Mouse (Mus musculus): ENCODE data around the gene Ppp4r1. TPM values are rescaled to one million over a fixed set of nuclear protein-coding genes. Genes with fewer than 3 reads are reported as not detected.

Gene Ppp4r1
- polyA plus RNA-seq, 1 experiment from 2014 or later: 41.5 TPM

- no peak for ATAC-seq (ENCODE audit: insufficient number of reproducible peaks, insufficient read depth, low FRiP score, low read depth)
- Histone ChIP-seq H3K9ac (replicated peaks; ENCODE audit: low read depth, low read length) (no peak overlapping the region), H3K4me1 (ENCODE audit: control insufficient read depth, insufficient read depth, low read length) (no peaks in the 10 kb centered on the region), H3K4me2 (replicated peaks; ENCODE audit: low read depth, low read length) (no peak overlapping the region), H3K4me3 (ENCODE audit: low read depth, low read length) (no peak overlapping the region), H3K36me3 (ENCODE audit: control insufficient read depth, insufficient read depth, low read length) (peaks cover 29% of the 10 kb centered on the region), H3K9me3 (ENCODE audit: control insufficient read depth, low read depth, low read length) (no peaks in the 10 kb centered on the region), H3K27me3 (ENCODE audit: control insufficient read depth, insufficient read depth, low read length) (no peaks in the 10 kb centered on the region), H3K27ac (ENCODE audit: low read length) (no peak overlapping the region)
- 78% methylated on average over 11 of the region's 11 CpGs for WGBS
These were observed 65.5 kb downstream of the Ppp4r1 start for GRCm38 (mm10) chr17:65847694-65848449.

GRCm38 (mm10) chr17:65850487-65850886, 68.1 kb downstream of the Ppp4r1 start:
- Histone ChIP-seq H3K27ac (ENCODE audit: low read length) (no peak overlapping the region), H3K36me3 (ENCODE audit: control insufficient read depth, insufficient read depth, low read length) (peaks cover 29% of the 10 kb centered on the region), H3K9ac (replicated peaks; ENCODE audit: low read depth, low read length) (no peak overlapping the region), H3K4me3 (ENCODE audit: low read depth, low read length) (no peak overlapping the region), H3K27me3 (ENCODE audit: control insufficient read depth, insufficient read depth, low read length) (no peaks in the 10 kb centered on the region), H3K4me2 (replicated peaks; ENCODE audit: low read depth, low read length) (no peak overlapping the region), H3K9me3 (ENCODE audit: control insufficient read depth, low read depth, low read length) (no peaks in the 10 kb centered on the region), H3K4me1 (ENCODE audit: control insufficient read depth, insufficient read depth, low read length) (no peaks in the 10 kb centered on the region)
- ATAC-seq (ENCODE audit: insufficient number of reproducible peaks, insufficient read depth, low FRiP score, low read depth): no peak
- 92% methylated on average over 17 of the region's 17 CpGs for WGBS

DNA sequence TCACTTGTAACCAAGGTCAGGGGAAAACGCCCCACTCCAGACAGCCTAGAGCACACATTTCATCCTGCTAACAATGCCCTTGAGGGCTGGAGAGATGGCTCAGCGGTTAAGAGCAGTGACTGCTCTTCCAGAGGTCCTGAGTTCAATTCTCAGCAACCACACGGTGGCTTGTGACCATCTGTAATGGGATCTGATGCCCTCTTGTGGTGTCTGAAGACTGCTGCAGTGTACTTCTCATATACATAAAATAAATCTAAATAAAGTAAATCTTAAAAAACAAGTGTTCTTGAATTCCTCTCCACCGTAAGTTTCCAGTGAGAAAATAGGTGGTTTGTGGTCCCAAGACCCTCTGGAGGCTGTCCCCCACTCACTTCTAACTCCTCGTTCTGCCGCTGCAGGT, 69.4 kb downstream of the Ppp4r1 start:
- H3K9me3 ChIP-seq (ENCODE audit: control insufficient read depth, low read depth, low read length): no peaks in the 10 kb centered on the region
- 88% methylated on average over 6 of the region's 6 CpGs for WGBS
- H3K27me3 ChIP-seq (ENCODE audit: control insufficient read depth, insufficient read depth, low read length): no peaks in the 10 kb centered on the region
- no peak overlapping the region for H3K9ac ChIP-seq (replicated peaks; ENCODE audit: low read depth, low read length)
- H3K27ac ChIP-seq (ENCODE audit: low read length): no peak overlapping the region
- H3K4me2 ChIP-seq (replicated peaks; ENCODE audit: low read depth, low read length): no peak overlapping the region
- H3K36me3 ChIP-seq (ENCODE audit: control insufficient read depth, insufficient read depth, low read length): peaks cover 33% of the 10 kb centered on the region
- no peak for ATAC-seq (ENCODE audit: insufficient number of reproducible peaks, insufficient read depth, low FRiP score, low read depth)
- no peak overlapping the region for H3K4me3 ChIP-seq (ENCODE audit: low read depth, low read length)
- H3K4me1 ChIP-seq (ENCODE audit: control insufficient read depth, insufficient read depth, low read length): no peaks in the 10 kb centered on the region

DNA sequence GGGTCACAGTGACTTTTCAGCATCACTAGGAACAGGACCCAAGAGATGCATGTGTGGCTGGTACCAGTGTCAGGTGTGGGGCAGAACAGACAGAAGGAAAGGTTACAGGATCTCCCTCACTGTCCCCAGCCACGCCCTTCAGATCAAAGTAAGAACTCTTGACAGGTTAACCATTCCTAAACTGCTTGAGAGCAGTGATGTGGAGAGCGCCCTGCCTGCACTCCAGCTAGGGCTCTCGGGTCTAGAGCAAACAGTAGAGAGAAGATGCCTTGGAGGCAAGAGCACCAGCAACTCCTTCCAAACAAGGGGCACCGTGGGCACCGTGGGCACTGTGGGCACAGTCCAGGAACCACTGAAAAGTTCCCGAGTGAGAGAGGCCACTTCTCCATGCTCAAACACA, 71.0 kb downstream of the Ppp4r1 start:
- ATAC-seq (ENCODE audit: insufficient number of reproducible peaks, insufficient read depth, low FRiP score, low read depth): no peak
- no peak overlapping the region for H3K27ac ChIP-seq (ENCODE audit: low read length)
- no peaks in the 10 kb centered on the region for H3K9me3 ChIP-seq (ENCODE audit: control insufficient read depth, low read depth, low read length)
- no peak overlapping the region for H3K9ac ChIP-seq (replicated peaks; ENCODE audit: low read depth, low read length)
- H3K4me2 ChIP-seq (replicated peaks; ENCODE audit: low read depth, low read length): no peak overlapping the region
- 89% methylated on average over 6 of the region's 6 CpGs for WGBS
- no peak overlapping the region for H3K4me3 ChIP-seq (ENCODE audit: low read depth, low read length)
- no peaks in the 10 kb centered on the region for H3K27me3 ChIP-seq (ENCODE audit: control insufficient read depth, insufficient read depth, low read length)
- no peaks in the 10 kb centered on the region for H3K4me1 ChIP-seq (ENCODE audit: control insufficient read depth, insufficient read depth, low read length)
- H3K36me3 ChIP-seq (ENCODE audit: control insufficient read depth, insufficient read depth, low read length): peaks cover 45% of the 10 kb centered on the region

DNA sequence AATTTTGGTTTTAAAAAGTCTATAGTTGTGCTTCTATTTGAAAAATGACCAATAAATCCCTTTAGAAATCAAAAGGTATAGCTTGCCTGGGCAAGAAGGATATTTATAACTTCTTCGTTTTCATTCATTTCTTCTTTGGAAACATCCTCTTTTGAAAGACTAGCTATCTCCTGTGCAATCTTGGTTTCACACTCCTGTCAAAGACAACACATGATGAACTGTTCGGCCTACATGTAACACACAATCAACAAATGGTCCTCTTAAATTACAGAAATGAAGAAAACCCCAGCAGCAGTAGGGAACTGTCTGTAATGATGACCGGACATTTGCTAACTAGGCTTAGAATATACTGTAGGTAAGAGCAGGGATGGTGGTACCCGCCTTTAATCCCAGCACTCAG, 71.6 kb downstream of the Ppp4r1 start:
- H3K27me3 ChIP-seq (ENCODE audit: control insufficient read depth, insufficient read depth, low read length): no peaks in the 10 kb centered on the region
- H3K4me2 ChIP-seq (replicated peaks; ENCODE audit: low read depth, low read length): no peak overlapping the region
- H3K9ac ChIP-seq (replicated peaks; ENCODE audit: low read depth, low read length): no peak overlapping the region
- peaks cover 48% of the 10 kb centered on the region for H3K36me3 ChIP-seq (ENCODE audit: control insufficient read depth, insufficient read depth, low read length)
- H3K9me3 ChIP-seq (ENCODE audit: control insufficient read depth, low read depth, low read length): no peaks in the 10 kb centered on the region
- H3K4me3 ChIP-seq (ENCODE audit: low read depth, low read length): no peak overlapping the region
- no peak for ATAC-seq (ENCODE audit: insufficient number of reproducible peaks, insufficient read depth, low FRiP score, low read depth)
- H3K27ac ChIP-seq (ENCODE audit: low read length): no peak overlapping the region
- no peaks in the 10 kb centered on the region for H3K4me1 ChIP-seq (ENCODE audit: control insufficient read depth, insufficient read depth, low read length)
- 88% methylated on average over 4 of the region's 4 CpGs for WGBS

- H3K9ac ChIP-seq (replicated peaks; ENCODE audit: low read depth, low read length): no peak overlapping the region
- H3K27ac ChIP-seq (ENCODE audit: low read length): no peak overlapping the region
- H3K4me3 ChIP-seq (ENCODE audit: low read depth, low read length): no peak overlapping the region
- no peak overlapping the region for H3K4me2 ChIP-seq (replicated peaks; ENCODE audit: low read depth, low read length)
- no peaks in the 10 kb centered on the region for H3K4me1 ChIP-seq (ENCODE audit: control insufficient read depth, insufficient read depth, low read length)
- no peaks in the 10 kb centered on the region for H3K9me3 ChIP-seq (ENCODE audit: control insufficient read depth, low read depth, low read length)
- ATAC-seq (ENCODE audit: insufficient number of reproducible peaks, insufficient read depth, low FRiP score, low read depth): no peak
- H3K36me3 ChIP-seq (ENCODE audit: control insufficient read depth, insufficient read depth, low read length): peaks cover 34% of the 10 kb centered on the region
- H3K27me3 ChIP-seq (ENCODE audit: control insufficient read depth, insufficient read depth, low read length): no peaks in the 10 kb centered on the region
- WGBS: 45% methylated on average over 4 of the region's 4 CpGs
These were observed 75.2 kb downstream of the Ppp4r1 start for GRCm38 (mm10) chr17:65857617-65858016.

GRCm38 (mm10) chr17:65862579-65862978, 80.2 kb downstream of the Ppp4r1 start:
- no peak for ATAC-seq (ENCODE audit: insufficient number of reproducible peaks, insufficient read depth, low FRiP score, low read depth)
- H3K4me3 ChIP-seq (ENCODE audit: low read depth, low read length): no peak overlapping the region
- no peaks in the 10 kb centered on the region for H3K27me3 ChIP-seq (ENCODE audit: control insufficient read depth, insufficient read depth, low read length)
- H3K9ac ChIP-seq (replicated peaks; ENCODE audit: low read depth, low read length): no peak overlapping the region
- H3K36me3 ChIP-seq (ENCODE audit: control insufficient read depth, insufficient read depth, low read length): peaks cover 33% of the 10 kb centered on the region
- H3K4me1 ChIP-seq (ENCODE audit: control insufficient read depth, insufficient read depth, low read length): no peaks in the 10 kb centered on the region
- no peak overlapping the region for H3K4me2 ChIP-seq (replicated peaks; ENCODE audit: low read depth, low read length)
- WGBS: 60% methylated on average over 4 of the region's 4 CpGs
- no peak overlapping the region for H3K27ac ChIP-seq (ENCODE audit: low read length)
- no peaks in the 10 kb centered on the region for H3K9me3 ChIP-seq (ENCODE audit: control insufficient read depth, low read depth, low read length)

GRCm38 (mm10) chr17:65863830-65864229, 81.5 kb downstream of the Ppp4r1 start:
- no peaks in the 10 kb centered on the region for H3K4me1 ChIP-seq (ENCODE audit: control insufficient read depth, insufficient read depth, low read length)
- H3K9ac ChIP-seq (replicated peaks; ENCODE audit: low read depth, low read length): no peak overlapping the region
- no peak overlapping the region for H3K27ac ChIP-seq (ENCODE audit: low read length)
- WGBS: 95% methylated on average over 12 of the region's 12 CpGs
- H3K9me3 ChIP-seq (ENCODE audit: control insufficient read depth, low read depth, low read length): no peaks in the 10 kb centered on the region
- H3K4me2 ChIP-seq (replicated peaks; ENCODE audit: low read depth, low read length): no peak overlapping the region
- no peaks in the 10 kb centered on the region for H3K27me3 ChIP-seq (ENCODE audit: control insufficient read depth, insufficient read depth, low read length)
- H3K36me3 ChIP-seq (ENCODE audit: control insufficient read depth, insufficient read depth, low read length): peaks cover 23% of the 10 kb centered on the region
- no peak overlapping the region for H3K4me3 ChIP-seq (ENCODE audit: low read depth, low read length)
- ATAC-seq (ENCODE audit: insufficient number of reproducible peaks, insufficient read depth, low FRiP score, low read depth): no peak

GRCm38 (mm10) chr17:65864742-65865141, 82.4 kb downstream of the Ppp4r1 start:
- H3K9ac ChIP-seq (replicated peaks; ENCODE audit: low read depth, low read length): no peak overlapping the region
- H3K4me2 ChIP-seq (replicated peaks; ENCODE audit: low read depth, low read length): no peak overlapping the region
- no peak for ATAC-seq (ENCODE audit: insufficient number of reproducible peaks, insufficient read depth, low FRiP score, low read depth)
- no peak overlapping the region for H3K27ac ChIP-seq (ENCODE audit: low read length)
- no peaks in the 10 kb centered on the region for H3K9me3 ChIP-seq (ENCODE audit: control insufficient read depth, low read depth, low read length)
- WGBS: 40% methylated on average over 4 of the region's 4 CpGs
- no peaks in the 10 kb centered on the region for H3K4me1 ChIP-seq (ENCODE audit: control insufficient read depth, insufficient read depth, low read length)
- no peaks in the 10 kb centered on the region for H3K27me3 ChIP-seq (ENCODE audit: control insufficient read depth, insufficient read depth, low read length)
- no peak overlapping the region for H3K4me3 ChIP-seq (ENCODE audit: low read depth, low read length)
- peaks cover 19% of the 10 kb centered on the region; the same call in 1 of the 2 replicates for H3K36me3 ChIP-seq (ENCODE audit: control insufficient read depth, insufficient read depth, low read length)
